In the genomic region with DNA sequence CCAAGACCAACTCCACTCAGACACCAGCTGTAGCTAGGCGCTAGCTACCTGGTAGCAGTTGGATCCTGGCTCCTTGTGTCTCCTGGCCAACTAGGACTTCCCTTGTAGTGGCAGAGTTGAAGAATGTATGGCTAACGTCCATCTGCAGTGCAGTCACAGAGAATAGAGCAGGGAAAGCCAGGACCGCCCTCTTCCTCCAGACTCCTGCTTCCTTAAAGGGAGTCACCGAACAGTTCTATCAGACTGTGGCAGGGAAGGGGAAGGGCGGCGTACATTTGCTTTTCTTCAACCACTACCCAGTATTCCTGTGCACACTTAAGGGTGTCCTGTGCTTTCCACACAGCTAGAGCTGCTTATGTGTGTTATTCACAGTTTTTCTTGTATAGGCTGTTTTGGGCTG, we compare ENCODE assay signal across 7 mouse cellular contexts. TPM values are rescaled to one million over a fixed set of nuclear protein-coding genes. Genes with fewer than 3 reads are reported as not detected.
A peak's percentile ranks its signal among the peaks of the same experiment; 100 is the strongest.
DNase-seq lines count a peak whose midpoint lies in the region; ATAC-seq and TF ChIP-seq lines count a peak whose summit lies in the region.

No protein-coding gene starts in this region.

- no peak for TF ChIP-seq CTCF in lung, adult 2 months (IDR thresholded peaks at IDR 0.05; ENCODE audit: insufficient read depth, low read length)

- TF ChIP-seq POLR2A in lung, adult 2 months (IDR thresholded peaks at IDR 0.05; ENCODE audit: borderline replicate concordance, extremely low read depth, low read depth, low read length) = no peak

- H3K36me3 ChIP-seq in heart, embryonic 12.5 days = peaks cover 79% of the 10 kb centered on the region
- H3K36me3 ChIP-seq in liver, embryonic 15.5 days (replicated peaks) = peaks cover 67% of the 10 kb centered on the region

- no peaks in the 10 kb centered on the region for H3K9me3 ChIP-seq in heart, embryonic 12.5 days (replicated peaks)
- H3K9me3 ChIP-seq in liver, embryonic 15.5 days (replicated peaks) = no peaks in the 10 kb centered on the region

- no peak overlapping the region for H3K4me3 ChIP-seq in lung, adult 2 months (replicated peaks; ENCODE audit: extremely low read depth, low read depth, low read length)
- H3K4me3 ChIP-seq in heart, embryonic 12.5 days = no peak overlapping the region
- H3K4me3 ChIP-seq in liver, embryonic 15.5 days (replicated peaks) = no peak overlapping the region

- H3K27ac ChIP-seq in heart, embryonic 12.5 days (ENCODE audit: poor library complexity, severe bottlenecking) = peak overlapping the region; percentile 83
- H3K27ac ChIP-seq in liver, embryonic 15.5 days (replicated peaks) = no peak overlapping the region

- peak; percentile 75; the same call in 1 of the 2 replicates for ATAC-seq in heart, embryonic 12.5 days (ENCODE audit: insufficient number of reproducible peaks, low FRiP score)
- ATAC-seq in liver, embryonic 15.5 days (ENCODE audit: insufficient read depth) = 0 out of 2 replicates have a peak, but pooled peaks have one; percentile 19

- 36% methylated on average over 6 of the region's 6 CpGs for WGBS in lung, adult 2 months
- WGBS in heart, embryonic 12.5 days = 53% methylated on average over 6 of the region's 6 CpGs
- WGBS in liver, embryonic 15.5 days (ENCODE audit: insufficient replicate concordance) = 40% methylated on average over 6 of the region's 6 CpGs

- H3K4me2 ChIP-seq in heart, embryonic 12.5 days = no peak overlapping the region
- H3K4me2 ChIP-seq in liver, embryonic 15.5 days = no peak overlapping the region

- H3K27me3 ChIP-seq in heart, embryonic 12.5 days (replicated peaks) = no peaks in the 10 kb centered on the region
- no peaks in the 10 kb centered on the region for H3K27me3 ChIP-seq in liver, embryonic 15.5 days

- H3K9ac ChIP-seq in heart, embryonic 12.5 days = no peak overlapping the region
- no peak overlapping the region for H3K9ac ChIP-seq in liver, embryonic 15.5 days

- DNase-seq in lung, adult 18-20 months = peak; percentile 53 to 61
- DNase-seq in lung, adult 2 months = no peak
- peak; percentile 51 for DNase-seq in testis, postnatal 14 days (ENCODE audit: low spot score)
- no peak for DNase-seq in cerebellum, postnatal 25 days
- no peak for DNase-seq in left cerebral cortex, adult 9 months (ENCODE audit: low spot score in 2 of 2)

- peaks cover 15% of the 10 kb centered on the region for H3K4me1 ChIP-seq in lung, adult 2 months (ENCODE audit: control insufficient read depth, insufficient read depth, low read length)
- H3K4me1 ChIP-seq in heart, embryonic 12.5 days (replicated peaks) = peaks cover 32% of the 10 kb centered on the region
- peaks cover 44% of the 10 kb centered on the region for H3K4me1 ChIP-seq in liver, embryonic 15.5 days (replicated peaks)

RNA-seq across cellular contexts. Expression of a gene that starts 10.2 kb away (rescaled TPM):
- 92.3 and 108 TPM in 2 replicates for polyA plus RNA-seq in lung, adult 2 months (2012; rRNA removed)
- polyA plus RNA-seq in heart, embryonic 12.5 days (2016; fragmentation: Nextera tagmentation; extraction: Ambion mirVana) = 50.2 and 53.9 TPM in 2 replicates
- polyA plus RNA-seq in liver, embryonic 15.5 days (2015; fragmentation: Nextera tagmentation; extraction: Ambion mirVana) = 17.4 and 20.9 TPM in 2 replicates

RNA-seq across cellular contexts. Expression of a gene that starts 24.9 kb away (rescaled TPM):
- polyA plus RNA-seq in lung, adult 2 months (2012; rRNA removed) = 0.81 and 0.89 TPM in 2 replicates
- 543 and 550 TPM in 2 replicates for polyA plus RNA-seq in heart, embryonic 12.5 days (2016; fragmentation: Nextera tagmentation; extraction: Ambion mirVana)
- 11.7 and 16.9 TPM in 2 replicates for polyA plus RNA-seq in liver, embryonic 15.5 days (2015; fragmentation: Nextera tagmentation; extraction: Ambion mirVana)

RNA-seq across cellular contexts. Expression of a gene that starts 30.8 kb away (rescaled TPM):
- polyA plus RNA-seq in lung, adult 2 months (2012; rRNA removed) = 32.7 and 44.8 TPM in 2 replicates
- 3.0 and 4.1 TPM in 2 replicates for polyA plus RNA-seq in heart, embryonic 12.5 days (2016; fragmentation: Nextera tagmentation; extraction: Ambion mirVana)
- 1.4 and 1.8 TPM in 2 replicates for polyA plus RNA-seq in liver, embryonic 15.5 days (2015; fragmentation: Nextera tagmentation; extraction: Ambion mirVana)

RNA-seq across cellular contexts. Expression of a gene that starts 32.7 kb away (rescaled TPM):
- 428 and 438 TPM in 2 replicates for polyA plus RNA-seq in lung, adult 2 months (2012; rRNA removed)
- 1,739 and 1,749 TPM in 2 replicates for polyA plus RNA-seq in heart, embryonic 12.5 days (2016; fragmentation: Nextera tagmentation; extraction: Ambion mirVana)
- polyA plus RNA-seq in liver, embryonic 15.5 days (2015; fragmentation: Nextera tagmentation; extraction: Ambion mirVana) = 0.39 and 1.3 TPM in 2 replicates

RNA-seq across cellular contexts. Expression of a gene that starts 40.9 kb away (rescaled TPM):
- 16.1 and 17.8 TPM in 2 replicates for polyA plus RNA-seq in lung, adult 2 months (2012; rRNA removed)
- 0.54 and 0.83 TPM in 2 replicates for polyA plus RNA-seq in heart, embryonic 12.5 days (2016; fragmentation: Nextera tagmentation; extraction: Ambion mirVana)
- 0.07 and 0.26 TPM in 2 replicates for polyA plus RNA-seq in liver, embryonic 15.5 days (2015; fragmentation: Nextera tagmentation; extraction: Ambion mirVana)

Comparison
In these comparisons a context has a peak if more than half of its experiments do, and no peak if none do; other contexts are left out.
1. DNase-seq: peak in lung, adult 18-20 months (2 of 2) and testis, postnatal 14 days (single experiment); none in lung, adult 2 months (single experiment), cerebellum, postnatal 25 days (0 of 2) and left cerebral cortex, adult 9 months (0 of 2).
2. RNA of a gene that starts 24.9 kb away (polyA plus RNA-seq): 543 to 550 TPM in heart, embryonic 12.5 days; 11.7 to 16.9 TPM in liver, embryonic 15.5 days and 0.81 to 0.89 TPM in lung, adult 2 months; every median in the first group is over 10 times any median in the second.